Mouse (Mus musculus): ENCODE measurements at regions not wholly inside any gene's neighbourhood (a gene's known extent, or its start where the extent isn't known, plus 50 kb on each side); places are given as distances from the start of the nearest gene placed in this dataset.

DNA sequence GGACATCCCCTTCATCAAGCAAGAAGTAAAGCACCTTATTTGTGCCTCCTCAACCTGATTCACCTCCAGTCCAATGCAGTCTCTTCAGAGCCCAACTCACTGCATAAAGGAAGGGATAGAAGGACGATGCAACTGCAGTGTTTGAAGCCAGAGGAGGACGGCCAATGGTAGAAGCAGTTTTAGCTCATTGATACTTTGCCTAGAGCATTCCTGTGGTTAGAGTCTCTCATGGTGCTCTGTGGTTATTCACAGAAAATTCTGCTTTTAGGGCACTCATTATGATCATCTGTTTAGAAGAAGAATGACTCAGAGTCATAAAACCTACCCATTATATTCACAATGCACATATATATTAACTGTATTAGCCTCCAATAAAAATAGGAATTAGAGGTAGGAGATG, 792.6 kb upstream of the 1700015G11Rik start:
- no peak overlapping the region for H3K4me2 ChIP-seq (ENCODE audit: insufficient read depth, low read depth, poor library complexity, severe bottlenecking)
- H3K36me3 ChIP-seq (replicated peaks in 1 of 2; ENCODE audit: control insufficient read depth in 1 of 2, insufficient read depth in 1 of 2, low read length in 1 of 2): no peaks in the 10 kb centered on the region
- TF ChIP-seq ZMIZ1 (IDR thresholded peaks at IDR 0.05; ENCODE audit: low read depth, low read length) (no peak), MAFK (IDR thresholded peaks at IDR 0.05; ENCODE audit: insufficient replicate concordance, low read length) (no peak), USF1 (IDR thresholded peaks at IDR 0.05; ENCODE audit: low read depth, low read length) (no peak), HCFC1 (IDR thresholded peaks at IDR 0.05; ENCODE audit: low read depth, low read length) (no peak), GABPA (IDR thresholded peaks at IDR 0.05; ENCODE audit: insufficient replicate concordance, low read depth, low read length) (no peak), MAZ (IDR thresholded peaks at IDR 0.05; ENCODE audit: low read depth, low read length) (no peak), ZC3H11A (IDR thresholded peaks at IDR 0.05; ENCODE audit: low read depth, low read length) (no peak)
- H3K27me3 ChIP-seq (replicated peaks): no peaks in the 10 kb centered on the region
- H3K9ac ChIP-seq (ENCODE audit: insufficient read depth, low read depth): no peak overlapping the region
- no peak overlapping the region for H3K27ac ChIP-seq (ENCODE audit: insufficient read depth, low read depth)
- H3K4me1 ChIP-seq (ENCODE audit: control insufficient read depth in 1 of 2, insufficient read depth in 2 of 2): no peaks in the 10 kb centered on the region
- no peak for DNase-seq (ENCODE audit: extremely low read depth)
- in situ Hi-C loops (cut with MboI; ENCODE audit: low pct_ligation_motif_present, low pct_unique_long_range_greater_than_20kb, low sequenced_read_pairs): no loop called here
- dilution Hi-C loops (cut with MboI; ENCODE audit: extremely low pct_ligation_motif_present, extremely low pct_unique_long_range_greater_than_20kb, low sequenced_read_pairs): no loop called here
- H3K9me3 ChIP-seq (replicated peaks; ENCODE audit: low read length): no peaks in the 10 kb centered on the region
- no peaks in the 10 kb centered on the region for H3K79me2 ChIP-seq (replicated peaks; ENCODE audit: control insufficient read depth, extremely low read depth, insufficient read depth, poor library complexity, severe bottlenecking)
- H3K4me3 ChIP-seq (replicated peaks in 1 of 3; ENCODE audit: low read depth in 2 of 3, low read length in 2 of 3, poor library complexity in 1 of 3): no peak overlapping the region
